Mouse (Mus musculus) E14TG2a.4 (cell line): ENCODE measurements at regions not wholly inside any gene's neighbourhood (a gene's known extent, or its start where the extent isn't known, plus 50 kb on each side); places are given as distances from the start of the nearest gene placed in this dataset.

Source experiments
- CTCF ChIP-seq: conservative IDR thresholded peaks from 2 replicates; pipeline ENCODE4 v1.5.1; 2014; ENCODE audit warnings: low read length
- POU5F1 ChIP-seq: IDR thresholded peaks from 2 replicates; pipeline ENCODE4 v1.6.1; 2014; ENCODE audit warnings: low read length, borderline replicate concordance

- TF ChIP-seq CTCF: no peak
- no peak for TF ChIP-seq POU5F1
These were observed 1553.1 kb upstream of the Got2 start for GRCm38 (mm10) chr8:97441483-97441882.
